Mouse (Mus musculus): ENCODE data around the gene Slc5a11.
A peak's percentile ranks its signal among the peaks of the same experiment; 100 is the strongest.

Slc5a11 gene

DNA sequence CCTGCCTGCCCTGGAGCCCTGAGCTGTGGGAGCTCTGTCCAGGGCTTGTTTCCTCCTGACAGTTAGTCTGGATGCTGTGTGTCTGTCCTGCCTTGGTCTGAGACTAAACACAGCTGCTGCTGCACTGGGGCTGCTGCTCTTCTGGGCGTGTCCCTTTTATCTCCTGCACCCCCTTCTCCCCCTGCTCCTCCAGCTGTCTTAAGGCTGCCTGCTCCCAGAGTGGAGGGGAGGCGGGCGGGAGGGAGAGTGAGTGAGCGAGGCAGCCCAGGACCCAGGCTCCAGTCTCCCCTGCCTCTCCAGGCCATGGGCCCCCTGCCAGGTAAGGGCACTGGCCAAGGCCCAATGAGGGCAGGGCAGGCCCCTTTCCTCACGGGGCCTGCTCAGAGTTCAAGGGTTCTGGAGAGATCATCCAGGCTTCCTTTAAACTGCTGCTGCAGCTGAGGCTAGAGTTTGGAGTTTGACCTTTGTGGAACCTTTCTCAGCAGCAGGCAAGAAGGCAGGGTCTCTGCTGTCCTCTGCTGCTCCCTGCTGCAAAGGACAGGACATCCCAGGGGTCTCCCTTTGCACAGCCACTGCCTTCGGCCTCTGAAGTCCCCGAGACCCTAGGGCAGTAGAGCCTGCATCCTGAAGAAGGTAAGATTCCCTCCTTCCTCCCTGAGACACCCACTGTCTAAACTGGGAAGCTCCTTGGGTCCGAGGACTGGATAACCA lies at the start of gene Slc5a11:
Gene Slc5a11, plus strand, starts transcription at position 416 of the 711 bp plus-strand sequence.
- peak; percentile 84 for DNase-seq

DNA sequence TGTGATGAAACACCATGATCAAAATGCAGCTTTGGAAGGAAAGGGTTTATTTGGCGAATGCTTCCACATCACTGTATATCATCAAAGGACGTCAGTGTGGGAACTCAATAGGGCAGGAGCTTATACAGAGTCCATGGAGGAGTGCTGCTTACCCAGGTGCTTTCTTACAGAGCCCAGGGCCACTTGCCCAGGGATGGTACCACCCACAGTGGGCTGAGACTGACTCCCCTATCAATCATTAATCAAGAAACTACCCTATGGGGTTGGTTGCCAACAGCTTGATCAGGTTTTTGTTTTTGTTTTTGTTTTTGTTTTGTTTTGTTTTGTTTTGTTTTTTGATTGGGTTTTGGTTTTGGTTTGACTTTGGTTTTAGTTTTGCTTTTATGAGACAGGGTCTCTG lies 47.1 kb upstream of the Slc5a11 start:
- DNase-seq, result no peak

- DNase-seq, result no peak
Observed at GRCm38 (mm10) chr7:123169618-123170017, 45.0 kb upstream of the Slc5a11 start.

GRCm38 (mm10) chr7:123172101-123172500 lies 42.5 kb upstream of the Slc5a11 start:
- DNase-seq, result no peak

DNA sequence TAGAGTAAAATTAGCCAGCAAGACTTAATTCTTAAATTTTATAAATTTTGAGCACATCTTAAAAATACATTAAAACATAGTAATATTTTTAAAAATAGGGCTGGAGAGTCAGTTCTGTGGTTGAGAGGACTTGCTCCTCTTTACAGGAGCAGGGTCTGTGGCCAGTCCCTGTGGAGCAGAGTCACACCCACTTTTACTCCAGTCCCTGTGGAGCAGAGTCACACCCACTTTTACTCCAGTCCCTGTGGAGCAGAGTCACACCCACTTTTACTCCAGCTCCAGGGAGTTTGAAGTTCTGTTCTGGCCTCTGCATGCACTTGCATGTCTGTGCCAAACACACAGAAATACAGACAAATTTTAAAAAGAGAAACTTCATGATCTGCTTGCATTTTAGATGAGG lies 37.4 kb upstream of the Slc5a11 start:
- no peak for DNase-seq

DNA sequence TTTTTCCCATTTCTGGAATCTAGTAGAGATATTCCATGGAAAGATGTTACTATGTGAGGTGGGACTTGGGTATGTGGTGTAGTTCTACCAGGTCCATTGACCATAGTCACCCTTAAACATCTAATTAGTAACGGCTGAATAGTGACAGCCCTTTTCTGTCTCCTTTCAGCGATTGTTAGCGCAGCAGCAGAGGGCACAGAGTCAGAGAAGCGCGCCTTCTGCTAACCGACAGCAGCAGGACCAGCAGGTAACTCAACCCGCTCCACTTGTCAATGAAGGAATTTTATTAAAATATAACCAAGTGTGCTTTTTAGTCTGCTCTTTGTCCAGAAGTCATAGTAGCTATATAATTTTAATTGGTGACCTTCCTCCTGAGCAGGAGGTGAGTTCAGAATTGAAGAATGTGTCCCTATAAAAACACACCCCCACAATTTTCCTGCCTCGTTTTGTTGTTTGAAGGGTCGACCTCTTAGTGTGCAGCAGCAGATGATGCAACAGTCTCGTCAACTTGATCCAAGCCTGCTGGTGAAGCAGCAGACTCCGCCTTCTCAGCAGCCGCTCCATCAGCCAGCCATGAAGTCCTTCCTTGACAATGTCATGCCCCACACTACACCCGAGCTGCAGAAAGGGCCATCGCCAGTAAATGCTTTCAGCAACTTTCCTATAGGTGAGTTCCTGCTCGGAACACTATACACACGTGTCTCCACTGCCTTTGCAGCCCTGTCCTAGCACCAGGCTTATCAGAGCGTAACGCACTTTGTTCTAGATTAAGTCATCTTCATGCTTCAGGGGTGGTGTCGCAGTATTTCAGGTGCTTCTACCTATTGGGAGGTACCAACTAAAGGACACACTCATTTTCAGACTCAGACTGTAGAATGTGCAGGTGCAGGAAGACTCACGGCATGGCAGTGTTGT lies 32.5 kb upstream of the Slc5a11 start:
- DNase-seq, result peak; percentile 58

DNA sequence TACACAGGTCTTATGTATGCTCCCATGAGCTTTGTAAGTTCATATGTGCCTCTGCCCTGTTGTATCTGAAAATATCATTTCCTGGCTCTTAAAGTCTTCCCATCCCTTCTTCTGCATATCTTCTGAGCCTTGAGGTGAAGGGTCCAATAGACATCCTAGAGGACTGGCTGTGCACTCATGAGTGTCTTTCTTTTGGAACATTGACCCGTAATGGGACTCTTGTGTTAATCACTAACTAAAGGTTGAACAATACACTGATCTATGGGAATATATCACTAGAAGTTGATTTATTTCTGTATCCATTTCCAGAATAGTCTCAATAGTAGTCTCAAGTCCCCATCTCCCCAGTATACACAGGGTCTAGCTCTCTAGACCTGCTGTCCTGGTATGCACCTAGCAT lies 29.7 kb upstream of the Slc5a11 start:
- DNase-seq, result no peak

DNA sequence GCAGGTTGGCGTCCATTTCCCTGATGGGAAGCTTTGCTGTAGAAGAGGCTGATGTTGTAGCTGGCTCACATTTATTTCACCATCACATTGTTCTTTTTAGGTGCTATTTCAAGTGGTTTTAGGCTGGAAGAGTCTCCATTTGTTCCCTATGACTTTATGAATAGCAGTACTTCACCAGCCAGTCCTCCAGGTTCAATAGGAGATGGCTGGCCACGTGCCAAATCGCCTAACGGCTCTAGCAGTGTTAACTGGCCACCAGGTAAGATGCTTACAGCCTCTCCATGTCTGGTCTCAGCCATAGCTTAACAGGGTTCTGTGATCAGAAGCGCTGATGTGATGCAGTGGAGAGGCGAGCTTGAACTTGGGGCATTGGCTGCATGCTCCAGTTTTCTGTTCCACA lies 28.1 kb upstream of the Slc5a11 start:
- no peak for DNase-seq

GRCm38 (mm10) chr7:123187246-123187645 lies 27.3 kb upstream of the Slc5a11 start:
- no peak for DNase-seq

DNA sequence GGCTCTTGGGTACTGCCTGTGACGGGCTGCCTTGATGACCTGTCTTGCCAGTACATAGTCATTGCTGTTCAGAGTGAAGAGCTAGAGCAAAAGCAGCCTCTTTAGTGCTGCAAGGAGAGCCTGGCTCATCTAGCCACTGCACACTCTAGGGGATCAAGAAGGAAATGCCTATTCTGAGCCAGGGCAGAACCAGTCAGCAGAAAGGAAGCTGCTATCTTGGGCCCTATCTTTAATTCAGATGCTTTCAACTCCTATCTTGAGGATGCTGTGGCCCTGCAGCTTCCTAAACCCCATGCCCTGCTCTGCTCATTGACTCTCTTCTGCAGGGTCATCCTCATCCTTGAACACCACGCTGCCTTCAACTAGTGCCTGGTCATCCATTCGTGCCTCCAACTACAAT lies 26.1 kb upstream of the Slc5a11 start:
- no peak for DNase-seq

GRCm38 (mm10) chr7:123189762-123190161 lies 24.8 kb upstream of the Slc5a11 start:
- no peak for DNase-seq

GRCm38 (mm10) chr7:123191731-123192130 lies 22.8 kb upstream of the Slc5a11 start:
- DNase-seq, result no peak

DNA sequence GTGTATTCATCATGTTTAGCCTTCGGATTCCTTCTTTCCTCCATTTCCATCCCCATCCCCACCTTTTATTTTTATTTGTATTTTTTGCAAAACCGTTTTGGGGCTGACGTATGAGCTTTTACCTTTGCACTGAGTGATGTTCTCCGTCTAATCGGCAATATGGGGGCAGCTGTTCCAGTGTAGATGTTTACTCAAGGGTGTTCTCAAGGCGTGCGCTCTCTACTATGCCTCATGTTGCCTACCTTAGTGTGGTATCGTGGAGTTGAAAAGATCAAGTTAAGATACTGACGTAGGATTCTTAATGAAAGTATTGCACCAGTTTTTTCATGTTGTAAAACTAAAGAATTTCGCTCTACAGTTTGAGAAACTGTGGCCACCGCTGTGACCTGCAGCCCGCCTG lies 21.4 kb upstream of the Slc5a11 start:
- DNase-seq, result no peak

DNA sequence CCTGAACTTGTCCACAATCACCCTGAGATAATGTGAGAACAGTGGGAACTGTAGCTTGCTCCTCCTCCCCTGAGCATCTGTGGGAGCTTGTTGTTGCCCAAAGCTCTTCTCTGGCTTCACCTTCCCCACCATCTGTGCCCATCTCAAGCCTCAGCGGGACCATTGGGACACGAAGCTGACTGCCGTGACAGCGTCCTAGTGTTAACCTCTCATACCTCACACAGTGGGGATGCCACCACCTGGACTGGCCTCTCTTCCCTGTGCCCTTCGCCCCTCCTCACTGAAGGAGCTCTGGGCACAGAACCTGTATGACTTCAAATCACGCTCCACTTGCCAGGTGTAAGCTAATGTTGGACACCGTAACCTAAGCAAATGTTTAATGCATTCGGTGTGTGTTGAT lies 19.9 kb upstream of the Slc5a11 start:
- DNase-seq, result no peak

- no peak for DNase-seq
Observed at GRCm38 (mm10) chr7:123196432-123196831, 18.1 kb upstream of the Slc5a11 start.

- DNase-seq, result peak; percentile 49
Observed at GRCm38 (mm10) chr7:123198695-123199094, 15.9 kb upstream of the Slc5a11 start.

GRCm38 (mm10) chr7:123199151-123199550 lies 15.4 kb upstream of the Slc5a11 start:
- no peak for DNase-seq

- no peak for DNase-seq
Observed at GRCm38 (mm10) chr7:123199656-123200206, 14.8 kb upstream of the Slc5a11 start.

GRCm38 (mm10) chr7:123200722-123201121 lies 13.9 kb upstream of the Slc5a11 start:
- no peak for DNase-seq

GRCm38 (mm10) chr7:123205261-123205660 lies 9.3 kb upstream of the Slc5a11 start:
- peak; percentile 81 for DNase-seq

DNA sequence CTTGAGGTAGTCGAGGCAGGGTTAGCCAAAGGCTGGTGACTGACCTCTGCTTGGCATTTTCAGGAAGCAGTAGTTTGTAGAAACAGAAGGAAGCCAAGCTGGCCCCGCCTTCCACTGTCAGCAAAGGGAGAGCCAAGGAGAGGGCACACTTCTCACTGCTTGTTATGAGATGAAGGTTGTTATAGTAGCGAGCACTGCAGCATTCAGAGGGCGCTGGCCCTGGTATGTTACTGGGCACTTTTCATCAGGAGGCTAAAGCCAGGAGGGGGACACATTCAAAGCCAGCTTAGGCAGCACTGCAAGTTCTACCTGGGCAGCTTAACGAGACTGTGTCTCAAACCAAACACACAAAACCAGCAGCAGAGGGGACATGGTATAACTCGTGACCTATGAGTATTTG lies 7.0 kb upstream of the Slc5a11 start:
- DNase-seq, result no peak

DNA sequence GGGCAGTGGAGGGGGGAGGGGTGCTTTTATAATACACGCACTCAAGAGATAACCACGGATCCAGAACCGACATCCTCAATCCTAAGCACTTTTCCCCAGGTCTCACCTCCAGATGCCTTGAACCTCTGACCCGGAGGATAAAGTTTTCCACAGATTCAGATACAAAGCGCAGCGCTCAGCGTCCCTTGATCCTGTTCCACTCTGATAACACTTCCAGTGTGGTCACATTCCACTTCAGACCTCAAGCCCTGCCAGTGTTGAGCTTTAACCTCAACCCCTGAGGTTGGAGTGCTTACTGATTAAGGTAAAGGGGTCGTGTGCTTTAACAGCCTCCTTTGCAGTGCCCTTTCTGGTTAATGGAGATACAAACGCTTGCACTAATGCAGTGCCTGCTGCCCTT lies 4.7 kb upstream of the Slc5a11 start:
- DNase-seq, result no peak

GRCm38 (mm10) chr7:123211461-123211860 lies 3.1 kb upstream of the Slc5a11 start:
- DNase-seq, result no peak

- no peak for DNase-seq
Observed at GRCm38 (mm10) chr7:123212316-123212715, 2.3 kb upstream of the Slc5a11 start.

All from kidney, postnatal 10 days (tissue).